Mouse (Mus musculus) lung, embryonic 15.5 days (tissue): ENCODE measurements around the gene Ick. TPM values are rescaled to one million over a fixed set of nuclear protein-coding genes. Genes with fewer than 3 reads are reported as not detected.

Experiments
- ATAC-seq: fragments of 200-750 bp; cut with Nextera tagmentation; 2 replicates; pipeline ENCODE4 v1.8.0; 2017; ENCODE audit warnings: moderate number of reproducible peaks, borderline replicate concordance; ENCODE audit not compliant: low FRiP score, low TSS enrichment; ENCODE audit errors: extremely low read depth
- H3K27ac ChIP-seq: fragments of 300-500 bp; sonication (generic); 2 replicates; pipeline ENCODE4 v1.5.1; 2015; ENCODE audit warnings: moderate library complexity, mild to moderate bottlenecking, inconsistent platforms
- H3K27me3 ChIP-seq: fragments of 300-500 bp; sonication (generic); 2 replicates; pipeline ENCODE4 v1.6.1; 2015; ENCODE audit warnings: inconsistent platforms
- H3K36me3 ChIP-seq: fragments of 300-500 bp; sonication (generic); 2 replicates; pipeline ENCODE4 v1.6.1; 2015; ENCODE audit warnings: inconsistent platforms
- H3K4me1 ChIP-seq: fragments of 300-500 bp; sonication (generic); 2 replicates; pipeline ENCODE4 v1.6.1; 2015; ENCODE audit warnings: inconsistent platforms
- H3K4me2 ChIP-seq: fragments of 300-500 bp; sonication (generic); 2 replicates; pipeline ENCODE4 v1.6.1; 2015; ENCODE audit warnings: inconsistent platforms, mild to moderate bottlenecking, moderate library complexity
- H3K4me3 ChIP-seq: fragments of 300-500 bp; sonication (generic); 2 replicates; pipeline ENCODE4 v1.5.1; 2015; ENCODE audit warnings: mild to moderate bottlenecking, inconsistent platforms
- H3K9ac ChIP-seq: fragments of 300-500 bp; sonication (generic); 2 replicates; pipeline ENCODE4 v1.6.1; 2015; ENCODE audit warnings: inconsistent platforms
- H3K9me3 ChIP-seq: fragments of 300-500 bp; sonication (generic); 2 replicates; pipeline ENCODE4 v1.6.1; 2016; ENCODE audit warnings: inconsistent platforms
- WGBS: fragments of 180-500 bp; shearing (Covaris S2); methylation state at CpG from one replicate; pipeline ENCODE4 v1.1.7; 2015; 5-methylcytosine and 5-hydroxymethylcytosine counted together
- polyA plus RNA-seq: library from polyadenylated mRNA; unstranded; fragments of >200 nt; fragmentation: Nextera tagmentation; extraction: Ambion mirVana; gene quantifications from 2 replicates; pipeline ENCODE4 v1.2.1, GENCODE M21; 2015

Ick gene
- polyA plus RNA-seq, 1 experiment from 2014 or later, result 19.1 TPM

DNA sequence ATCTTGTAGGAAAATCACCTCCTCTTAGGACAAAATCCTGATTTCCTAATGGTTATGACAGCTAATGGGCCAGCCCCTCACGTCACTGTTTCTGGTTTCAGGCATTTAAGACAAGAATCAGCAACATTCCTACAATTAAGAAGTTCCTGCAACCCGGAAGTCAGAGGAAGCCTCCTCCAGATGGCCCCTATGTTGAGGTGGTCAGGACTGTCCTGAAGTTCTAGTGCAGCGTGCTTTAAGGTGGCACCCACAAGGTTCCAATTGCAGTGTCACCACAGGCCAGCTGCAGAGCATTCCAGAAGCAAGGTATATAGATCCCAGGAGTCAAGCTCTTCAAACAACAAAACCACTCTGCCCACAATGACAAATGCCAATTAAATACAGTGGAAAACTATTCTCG, 100.0 kb downstream of the Ick start:
- Histone ChIP-seq H3K27me3 (no peaks in the 10 kb centered on the region), H3K27ac (no peak overlapping the region), H3K4me2 (no peak overlapping the region), H3K4me1 (peaks cover 12% of the 10 kb centered on the region; the same call in 1 of the 2 replicates), H3K9ac (no peak overlapping the region), H3K9me3 (no peaks in the 10 kb centered on the region), H3K36me3 (no peaks in the 10 kb centered on the region), H3K4me3 (no peak overlapping the region)
- no peak for ATAC-seq
- 50% methylated on average over 4 of the region's 4 CpGs for WGBS

DNA sequence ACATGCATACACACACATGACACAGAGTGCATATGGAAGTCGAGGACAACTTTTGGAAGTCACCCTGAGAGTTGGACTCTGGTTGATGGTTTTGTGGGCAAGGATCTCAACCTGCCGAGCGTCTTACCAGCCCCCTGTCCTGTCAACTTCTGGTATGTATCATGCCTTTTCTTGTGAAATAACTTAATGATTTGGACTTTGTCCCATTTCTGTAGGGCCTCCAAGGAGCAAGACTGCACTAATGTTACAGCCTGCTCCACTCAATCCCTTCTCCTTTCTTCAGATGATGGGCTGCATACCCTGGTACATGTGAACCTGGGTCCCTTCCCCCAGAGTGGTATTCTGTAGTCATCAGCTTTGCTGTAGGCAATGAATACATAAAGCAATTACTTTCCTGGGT, 101.1 kb downstream of the Ick start:
- H3K4me1 ChIP-seq, result peaks cover 12% of the 10 kb centered on the region; the same call in 1 of the 2 replicates
- no peaks in the 10 kb centered on the region for H3K36me3 ChIP-seq
- H3K4me3 ChIP-seq, result no peak overlapping the region
- no peak overlapping the region for H3K27ac ChIP-seq
- no peak for ATAC-seq
- no peak overlapping the region for H3K9ac ChIP-seq
- no peaks in the 10 kb centered on the region for H3K27me3 ChIP-seq
- no peaks in the 10 kb centered on the region for H3K9me3 ChIP-seq
- no peak overlapping the region for H3K4me2 ChIP-seq
- 83% methylated on average over 3 of the region's 3 CpGs for WGBS

DNA sequence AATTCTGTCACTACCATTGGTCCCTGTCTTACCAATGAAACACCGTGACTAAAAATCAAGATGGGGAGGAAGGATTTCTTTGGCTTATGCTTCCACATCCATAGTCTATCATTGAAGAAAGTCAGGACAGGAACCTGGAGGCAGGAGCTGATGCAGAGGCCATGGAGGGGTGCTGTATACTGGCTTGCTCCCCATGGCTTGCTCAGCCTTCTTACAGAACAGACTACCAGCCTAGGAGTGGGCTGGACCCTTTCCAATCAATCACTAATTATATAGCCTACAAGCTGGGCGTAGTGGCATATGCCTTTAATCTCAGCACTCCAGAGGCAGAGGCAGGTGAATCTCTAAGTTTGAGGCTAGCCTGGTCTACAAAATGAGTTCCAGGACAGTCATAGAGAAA, 101.8 kb downstream of the Ick start:
- no peak overlapping the region for H3K9ac ChIP-seq
- no peak overlapping the region for H3K4me2 ChIP-seq
- no peaks in the 10 kb centered on the region for H3K9me3 ChIP-seq
- no peaks in the 10 kb centered on the region for H3K36me3 ChIP-seq
- no peak overlapping the region for H3K4me3 ChIP-seq
- WGBS, result 91% methylated on average over 2 of the region's 2 CpGs
- no peak for ATAC-seq
- peaks cover 12% of the 10 kb centered on the region; the same call in 1 of the 2 replicates for H3K4me1 ChIP-seq
- no peaks in the 10 kb centered on the region for H3K27me3 ChIP-seq
- no peak overlapping the region for H3K27ac ChIP-seq

DNA sequence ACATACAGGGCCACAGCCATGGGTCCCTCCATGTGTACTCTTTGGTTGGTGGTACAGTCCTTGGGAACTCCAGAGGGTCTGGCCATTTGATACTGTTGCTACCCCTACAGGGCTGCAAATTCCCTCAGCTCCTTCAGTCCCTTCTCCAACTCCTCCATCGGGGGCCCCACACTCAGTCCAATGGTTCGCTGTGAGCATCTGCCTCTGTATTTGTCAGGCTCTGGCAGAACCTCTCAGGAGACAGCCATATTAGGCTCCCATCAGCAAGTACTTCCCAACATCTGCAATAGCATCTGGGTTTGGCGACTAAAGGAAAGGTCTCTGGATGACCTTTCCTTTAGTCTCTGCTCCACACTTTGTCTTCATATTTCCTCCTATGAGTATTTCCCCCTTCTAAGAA, 102.5 kb downstream of the Ick start:
- no peak overlapping the region for H3K4me3 ChIP-seq
- no peaks in the 10 kb centered on the region for H3K36me3 ChIP-seq
- H3K27ac ChIP-seq, result no peak overlapping the region
- peaks cover 12% of the 10 kb centered on the region; the same call in 1 of the 2 replicates for H3K4me1 ChIP-seq
- no peak for ATAC-seq
- no peak overlapping the region for H3K9ac ChIP-seq
- H3K9me3 ChIP-seq, result no peaks in the 10 kb centered on the region
- 96% methylated on average over 3 of the region's 3 CpGs for WGBS
- no peak overlapping the region for H3K4me2 ChIP-seq
- H3K27me3 ChIP-seq, result no peaks in the 10 kb centered on the region

DNA sequence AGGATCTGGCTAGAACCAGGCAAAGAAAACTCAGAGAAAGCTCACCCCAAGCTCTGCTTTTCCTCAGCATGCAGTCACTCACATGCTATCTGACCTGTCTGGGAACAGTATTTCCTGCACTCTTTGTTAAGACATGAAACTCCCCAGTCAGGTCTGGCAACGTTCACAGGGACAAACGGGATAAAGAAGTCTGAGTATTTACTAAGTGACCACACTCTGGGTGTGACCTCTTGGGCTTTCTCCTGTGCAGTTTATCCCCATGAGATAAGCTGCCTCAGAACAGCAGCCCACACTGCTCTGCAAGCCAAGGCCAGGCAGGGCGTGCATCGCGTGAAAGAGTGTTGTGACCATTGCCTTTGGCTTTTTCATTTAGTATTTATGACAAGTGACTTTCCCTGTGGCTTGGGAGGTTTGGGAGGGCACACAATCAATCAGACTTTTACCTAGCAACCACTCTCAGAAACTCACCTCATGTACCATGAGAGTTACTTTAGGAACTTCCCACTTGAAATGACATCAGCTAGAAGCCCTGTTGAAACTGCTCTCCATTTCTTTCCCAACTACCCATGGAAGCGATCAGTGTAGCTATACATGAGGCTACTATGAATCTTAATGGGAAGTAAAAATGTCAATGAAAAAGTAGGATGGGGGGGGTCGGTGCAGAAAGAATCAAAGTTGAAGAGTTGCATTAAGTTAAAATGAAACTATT, 103.5 kb downstream of the Ick start:
- WGBS, result 41% methylated on average over 7 of the region's 7 CpGs
- Histone ChIP-seq H3K36me3 (no peaks in the 10 kb centered on the region), H3K27me3 (no peaks in the 10 kb centered on the region), H3K4me2 (no peak overlapping the region), H3K27ac (peak overlapping the region; percentile 74), H3K9me3 (no peaks in the 10 kb centered on the region), H3K4me3 (no peak overlapping the region), H3K4me1 (peaks cover 12% of the 10 kb centered on the region; the same call in 1 of the 2 replicates), H3K9ac (no peak overlapping the region)
- ATAC-seq, result peak; percentile 64; the same call in 1 of the 2 replicates

DNA sequence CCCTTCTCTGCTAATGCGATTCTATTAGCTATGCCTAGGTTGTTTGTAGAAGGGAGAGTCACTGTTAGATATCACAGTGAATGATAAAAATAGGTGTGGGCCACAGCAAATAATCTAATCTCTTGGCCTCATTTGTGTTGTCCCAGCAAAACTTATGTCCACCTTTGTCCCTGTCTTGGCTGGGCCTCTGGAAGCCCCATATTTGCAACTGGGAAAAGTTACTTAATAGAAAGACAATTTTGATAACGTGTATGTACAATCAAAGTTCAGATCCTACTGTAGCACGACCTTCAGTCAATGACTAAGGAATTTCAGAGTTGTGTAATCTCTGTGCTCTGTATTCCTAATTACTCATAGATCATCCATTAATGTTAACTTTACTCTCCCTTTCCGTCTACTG, 108.1 kb downstream of the Ick start:
- Histone ChIP-seq H3K27me3 (no peaks in the 10 kb centered on the region), H3K27ac (no peak overlapping the region), H3K9me3 (no peaks in the 10 kb centered on the region), H3K4me3 (no peak overlapping the region), H3K4me2 (no peak overlapping the region), H3K36me3 (no peaks in the 10 kb centered on the region), H3K9ac (no peak overlapping the region), H3K4me1 (peaks cover 11% of the 10 kb centered on the region; the same call in 1 of the 2 replicates)
- ATAC-seq, result no peak
- WGBS, result 57% methylated on average over 4 of the region's 4 CpGs

Other genes starting within 250 kb of the Ick start
- gene Elovl5, start 191.8 kb upstream of the Ick start, polyA plus RNA-seq, result 78.0 and 83.0 TPM in 2 replicates
- gene Gcm1, start 57.3 kb upstream of the Ick start, polyA plus RNA-seq, result 0.31 and 0.36 TPM in 2 replicates
- 41.6 and 46.8 TPM in 2 replicates for gene Fbxo9, start 127 bp upstream of the Ick start, polyA plus RNA-seq
- 71.6 and 77.3 TPM in 2 replicates for gene Gsta4, start 73.6 kb downstream of the Ick start, polyA plus RNA-seq
- gene Gsta1, start 121.5 kb downstream of the Ick start, polyA plus RNA-seq, result 0.30 TPM in 1 of 2 replicates, not detected in the other
- gene Gm3776, start 147.9 kb downstream of the Ick start, polyA plus RNA-seq, result not detected in 2 replicates
- gene Gm10639, start 180.7 kb downstream of the Ick start, polyA plus RNA-seq, result not detected in 2 replicates
- gene Omt2a, start 205.6 kb downstream of the Ick start, polyA plus RNA-seq, result not detected in 2 replicates
- not detected in 2 replicates for gene Omt2b, start 218.4 kb downstream of the Ick start, polyA plus RNA-seq
- gene Gsta2, start 246.6 kb downstream of the Ick start, polyA plus RNA-seq, result 0.79 and 1.1 TPM in 2 replicates